Mouse (Mus musculus): Measurements from ENCODE around the gene Kirrel3. TPM values are rescaled to one million over a fixed set of nuclear protein-coding genes. Genes with fewer than 3 reads are reported as not detected.

Gene Kirrel3
- total RNA-seq, 2 experiments from 2014 or later, result 77.0 to 80.1 TPM

GRCm38 (mm10) chr9:35016762-35017161 is 531.1 kb downstream of the Kirrel3 start:
- DNase-seq (ENCODE audit: extremely low spot score in 1 of 2, low spot score in 2 of 2), result no peak
- intact Hi-C loops (cut with DNase I), result loop anchor here (5.0 kb wide), 3 partner anchors 34 to 1754 kb away; partner anchors contain the start of gene Kirrel3

GRCm38 (mm10) chr9:35017563-35017962 is 531.9 kb downstream of the Kirrel3 start:
- DNase-seq (ENCODE audit: extremely low spot score in 1 of 2, low spot score in 2 of 2), result peak; percentile 69 to 73
- intact Hi-C loops (cut with DNase I), result loop anchor here (5.0 kb wide), 3 partner anchors 35 to 1755 kb away; partner anchors contain the start of gene Kirrel3

- intact Hi-C loops (cut with DNase I), result loop anchor here (5.0 kb wide), 3 partner anchors 36 to 1756 kb away; partner anchors contain the start of gene Kirrel3
- DNase-seq (ENCODE audit: extremely low spot score in 1 of 2, low spot score in 2 of 2), result peak in 1 of 2 experiments; percentile 52
Observed at GRCm38 (mm10) chr9:35018056-35018455, 532.4 kb downstream of the Kirrel3 start.

- intact Hi-C loops (cut with DNase I), result loop anchor here (5.0 kb wide), 3 partner anchors 37 to 1757 kb away; partner anchors contain the start of gene Kirrel3
- peak; percentile 55 to 85 for DNase-seq (ENCODE audit: extremely low spot score in 1 of 2, low spot score in 2 of 2)
Observed at GRCm38 (mm10) chr9:35019372-35019771, 533.7 kb downstream of the Kirrel3 start.

- no peak for DNase-seq (ENCODE audit: extremely low spot score in 1 of 2, low spot score in 2 of 2)
- intact Hi-C loops (cut with DNase I), result no loop called here
Observed at GRCm38 (mm10) chr9:35020015-35020653, 534.4 kb downstream of the Kirrel3 start.

- DNase-seq (ENCODE audit: extremely low spot score in 1 of 2, low spot score in 2 of 2), result no peak
- intact Hi-C loops (cut with DNase I), result no loop called here
Observed at GRCm38 (mm10) chr9:35021744-35022143, 536.0 kb downstream of the Kirrel3 start.

- no peak for DNase-seq (ENCODE audit: extremely low spot score in 1 of 2, low spot score in 2 of 2)
- intact Hi-C loops (cut with DNase I), result no loop called here
Observed at GRCm38 (mm10) chr9:35024591-35025496, 539.1 kb downstream of the Kirrel3 start.

GRCm38 (mm10) chr9:35026311-35026710 is 540.6 kb downstream of the Kirrel3 start:
- no peak for DNase-seq (ENCODE audit: extremely low spot score in 1 of 2, low spot score in 2 of 2)
- intact Hi-C loops (cut with DNase I), result no loop called here

GRCm38 (mm10) chr9:35026897-35027311 is 541.2 kb downstream of the Kirrel3 start:
- intact Hi-C loops (cut with DNase I), result no loop called here

GRCm38 (mm10) chr9:35027382-35027997 is 541.8 kb downstream of the Kirrel3 start:
- no peak for DNase-seq (ENCODE audit: extremely low spot score in 1 of 2, low spot score in 2 of 2)
- intact Hi-C loops (cut with DNase I), result no loop called here

More at GRCm38 (mm10) chr9:35026897-35027311, 541.2 kb downstream of the Kirrel3 start:
- peak in 1 of 2 experiments; percentile 47 for DNase-seq (ENCODE audit: extremely low spot score in 1 of 2, low spot score in 2 of 2)

GRCm38 (mm10) chr9:35030823-35031222 is 545.1 kb downstream of the Kirrel3 start:
- intact Hi-C loops (cut with DNase I), result loop anchor here (2.0 kb wide), 1 partner anchor 136 kb away; no protein-coding TSS in a partner anchor
- no peak for DNase-seq (ENCODE audit: extremely low spot score in 1 of 2, low spot score in 2 of 2)

- DNase-seq (ENCODE audit: extremely low spot score in 1 of 2, low spot score in 2 of 2), result no peak
- intact Hi-C loops (cut with DNase I), result no loop called here
Observed at GRCm38 (mm10) chr9:35032457-35032856, 546.8 kb downstream of the Kirrel3 start.

- peak in 1 of 2 experiments; percentile 57 for DNase-seq (ENCODE audit: extremely low spot score in 1 of 2, low spot score in 2 of 2)
- intact Hi-C loops (cut with DNase I), result no loop called here
Observed at GRCm38 (mm10) chr9:35035074-35035473, 549.4 kb downstream of the Kirrel3 start.

- no peak for DNase-seq (ENCODE audit: extremely low spot score in 1 of 2, low spot score in 2 of 2)
- intact Hi-C loops (cut with DNase I), result no loop called here
Observed at GRCm38 (mm10) chr9:35038922-35039586, 553.4 kb downstream of the Kirrel3 start.

- intact Hi-C loops (cut with DNase I), result no loop called here
Observed at GRCm38 (mm10) chr9:35039846-35040245, 554.2 kb downstream of the Kirrel3 start.

GRCm38 (mm10) chr9:35041493-35041892 is 555.8 kb downstream of the Kirrel3 start:
- DNase-seq (ENCODE audit: extremely low spot score in 1 of 2, low spot score in 2 of 2), result peak in 1 of 2 experiments; percentile 12
- intact Hi-C loops (cut with DNase I), result no loop called here

More at GRCm38 (mm10) chr9:35039846-35040245, 554.2 kb downstream of the Kirrel3 start:
- no peak for DNase-seq (ENCODE audit: extremely low spot score in 1 of 2, low spot score in 2 of 2)

- intact Hi-C loops (cut with DNase I), result no loop called here
- DNase-seq (ENCODE audit: extremely low spot score in 1 of 2, low spot score in 2 of 2), result no peak
Observed at GRCm38 (mm10) chr9:35043619-35044018, 557.9 kb downstream of the Kirrel3 start.

GRCm38 (mm10) chr9:35044458-35044857 is 558.8 kb downstream of the Kirrel3 start:
- no peak for DNase-seq (ENCODE audit: extremely low spot score in 1 of 2, low spot score in 2 of 2)
- intact Hi-C loops (cut with DNase I), result no loop called here

All from left cerebral cortex, postnatal 10 days (tissue).